Mouse (Mus musculus) G1E (cell line): Measurements from ENCODE around the gene Srl. TPM values are rescaled to one million over a fixed set of nuclear protein-coding genes. Genes with fewer than 3 reads are reported as not detected.

Experiments
- ATAC-seq: 2 replicates; pipeline ENCODE4 v1.8.0; 2016; ENCODE audit warnings: mild to moderate bottlenecking; ENCODE audit not compliant: insufficient number of reproducible peaks, poor library complexity, low FRiP score, severe bottlenecking; ENCODE audit errors: extremely low read depth
- DNase-seq: peaks from one replicate; pipeline ENCODE4 v3.0.0; 2012; ENCODE audit warnings: low spot score
- H3K27me3 ChIP-seq: 2 replicates; pipeline ENCODE4 v1.6.1; 2012; ENCODE audit warnings: mild to moderate bottlenecking, low read length, inconsistent platforms; ENCODE audit not compliant: insufficient read depth
- H3K36me3 ChIP-seq: replicated peaks from 2 replicates; pipeline ENCODE3; 2012; ENCODE audit warnings: mild to moderate bottlenecking, inconsistent platforms
- H3K4me1 ChIP-seq: 2 replicates; pipeline ENCODE4 v1.6.1; 2012; ENCODE audit warnings: low read depth, low read length, inconsistent platforms, mixed read lengths; ENCODE audit not compliant: insufficient read depth
- H3K4me3 ChIP-seq: 2 replicates; pipeline ENCODE4 v1.5.1; 2012; ENCODE audit warnings: low read depth, mild to moderate bottlenecking, inconsistent platforms, low read length, moderate library complexity, mixed read lengths
- H3K9me3 ChIP-seq: replicated peaks from 2 replicates; pipeline ENCODE4 v1.6.1; 2012; ENCODE audit warnings: inconsistent platforms
- CTCF ChIP-seq: IDR thresholded peaks from 2 replicates; pipeline ENCODE4 v1.5.1; 2012; ENCODE audit warnings: low read depth, low read length, inconsistent platforms, mixed read lengths
- GATA1 ChIP-seq: IDR thresholded peaks from 2 replicates; pipeline ENCODE4 v1.6.1; 2012; ENCODE audit warnings: borderline replicate concordance, low read length, inconsistent platforms, mixed read lengths
- GATA2 ChIP-seq: IDR thresholded peaks from 2 replicates; pipeline ENCODE4 v1.6.1; 2012; ENCODE audit warnings: low read depth, low read length, inconsistent platforms, borderline replicate concordance
- POLR2AphosphoS5 ChIP-seq: IDR thresholded peaks from 2 replicates; pipeline ENCODE4 v1.6.1; 2012; ENCODE audit warnings: low read depth, low read length, inconsistent platforms; ENCODE audit not compliant: insufficient replicate concordance
- TAL1 ChIP-seq: conservative IDR thresholded peaks from 2 replicates; pipeline ENCODE4 v1.6.1; 2012; ENCODE audit warnings: low read depth, low read length, inconsistent platforms, mixed read lengths
- polyA plus RNA-seq: library from polyadenylated mRNA; stranded (reverse); fragments of >175 nt; gene quantifications from 2 replicates; pipeline ENCODE4 v1.2.3, GENCODE M21; 2012
- total RNA-seq, 2 experiments: library from RNA; stranded (forward) in 1 of 2; stranded (reverse) in 1 of 2; fragments of 200-1000 nt in 1 of 2; fragments of >200 nt in 1 of 2; fragmentation: Nextera tagmentation in 1 of 2; gene quantifications; 2 replicates each; pipeline ENCODE4 v1.2.3; 2014 to 2017

Srl gene
- total and polyA plus RNA-seq, 3 experiments, result 3.5 to 8.6 (median 8.5) TPM

DNA sequence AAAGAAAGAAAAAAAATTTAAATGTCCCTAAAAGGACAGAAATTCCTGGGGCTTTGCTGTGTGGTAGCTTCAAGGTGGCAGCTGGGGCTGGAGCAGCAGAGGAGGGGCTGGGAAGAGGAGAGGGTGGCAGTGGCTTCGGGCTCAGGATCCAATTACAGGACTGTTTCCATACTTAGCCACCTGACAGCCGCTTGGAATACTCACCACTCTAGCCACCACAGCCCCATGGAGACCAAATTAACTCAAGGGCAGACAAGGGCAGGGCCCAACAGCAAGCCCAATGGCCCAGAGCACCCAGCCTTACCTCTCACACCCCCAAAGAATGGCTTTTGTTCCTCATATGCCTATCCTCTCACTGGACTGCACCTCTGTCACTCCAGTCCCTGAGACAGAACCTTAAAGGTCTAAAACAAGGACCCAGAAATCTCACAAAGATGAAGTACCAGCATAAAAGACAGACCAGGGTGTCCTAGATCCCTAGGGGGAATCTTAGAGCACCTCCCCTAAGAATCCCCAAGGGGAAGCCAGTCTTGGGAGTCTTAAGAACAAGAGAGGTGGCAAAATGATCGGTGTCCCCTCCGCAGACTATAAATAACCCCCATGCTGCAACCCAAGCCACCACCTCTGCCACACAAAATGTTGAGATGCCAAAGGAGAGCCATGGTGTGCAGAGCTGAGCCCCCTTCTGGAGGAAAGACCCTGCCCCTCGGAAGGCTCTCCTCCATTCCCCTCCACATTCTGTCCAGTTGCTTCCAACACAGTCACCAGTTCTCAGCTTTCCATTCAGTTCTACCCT is 19.7 kb downstream of the Srl start:
- H3K27me3 ChIP-seq, result peaks cover 13% of the 10 kb centered on the region
- DNase-seq, result no peak
- H3K36me3 ChIP-seq, result no peaks in the 10 kb centered on the region
- no peaks in the 10 kb centered on the region for H3K9me3 ChIP-seq
- TF ChIP-seq POLR2AphosphoS5, result no peak
- no peak for TF ChIP-seq GATA1
- no peak for TF ChIP-seq GATA2
- TF ChIP-seq CTCF, result no peak
- no peak for TF ChIP-seq TAL1
- H3K4me1 ChIP-seq, result no peaks in the 10 kb centered on the region
- H3K4me3 ChIP-seq, result no peak overlapping the region
- no peak for ATAC-seq

DNA sequence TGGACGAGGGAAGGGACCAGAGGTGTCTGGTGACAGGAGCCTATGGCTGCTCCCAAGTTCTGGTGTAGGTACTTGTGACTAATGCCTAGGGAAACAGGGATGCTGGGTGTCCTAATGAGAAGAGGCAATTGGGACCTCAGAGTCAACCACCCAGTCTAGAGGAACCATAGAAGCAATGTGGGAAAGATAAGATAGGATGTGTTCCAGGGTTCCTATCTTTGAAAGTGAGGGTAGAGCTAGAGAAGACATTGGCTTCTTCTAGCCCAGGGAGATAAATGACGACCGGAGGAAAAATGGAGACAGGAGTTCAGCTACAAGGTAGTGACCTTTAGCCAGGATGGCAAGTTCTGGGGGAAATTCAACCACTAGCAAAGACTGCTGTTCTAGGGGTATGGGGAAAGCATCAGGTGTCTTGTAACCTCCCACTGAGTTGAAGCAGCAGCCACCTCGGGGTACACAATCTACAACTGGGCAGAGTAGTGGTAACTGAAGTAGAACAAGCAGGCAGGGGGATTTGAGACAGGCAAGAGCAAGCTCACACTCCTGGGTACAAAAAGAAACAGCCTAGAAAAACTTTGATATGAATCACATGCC is 20.4 kb downstream of the Srl start:
- DNase-seq (no peak), ATAC-seq (no peak)
- Histone ChIP-seq H3K36me3 (no peaks in the 10 kb centered on the region), H3K9me3 (no peaks in the 10 kb centered on the region), H3K4me3 (no peak overlapping the region), H3K4me1 (no peaks in the 10 kb centered on the region), H3K27me3 (peaks cover 13% of the 10 kb centered on the region)
- no peak for TF ChIP-seq TAL1
- no peak for TF ChIP-seq POLR2AphosphoS5
- TF ChIP-seq GATA1, result no peak
- TF ChIP-seq CTCF, result no peak
- TF ChIP-seq GATA2, result no peak

DNA sequence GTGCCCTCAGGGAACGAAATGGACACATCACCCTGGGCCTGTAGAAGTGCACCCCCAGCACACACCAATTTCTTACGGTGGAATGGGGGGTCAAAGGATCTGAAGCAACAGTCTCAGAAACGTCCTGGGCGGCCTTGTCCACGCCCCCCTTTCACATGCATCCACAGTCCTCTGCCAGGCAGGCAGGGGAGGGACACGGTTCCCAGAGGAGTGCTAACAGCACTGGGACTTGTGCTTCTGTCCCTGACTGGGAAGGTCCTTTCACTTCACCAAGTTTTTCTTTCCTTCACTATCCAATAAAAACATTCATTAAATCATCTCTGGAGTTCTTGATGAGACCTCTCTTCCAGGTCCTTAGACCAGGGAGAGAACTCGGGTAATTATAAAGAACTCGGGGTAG is 20.9 kb downstream of the Srl start:
- Histone ChIP-seq H3K27me3 (peaks cover 13% of the 10 kb centered on the region), H3K4me3 (no peak overlapping the region), H3K9me3 (no peaks in the 10 kb centered on the region), H3K4me1 (no peaks in the 10 kb centered on the region), H3K36me3 (no peaks in the 10 kb centered on the region)
- no peak for DNase-seq
- ATAC-seq, result no peak
- TF ChIP-seq TAL1 (no peak), GATA1 (no peak), GATA2 (no peak), POLR2AphosphoS5 (no peak)

DNA sequence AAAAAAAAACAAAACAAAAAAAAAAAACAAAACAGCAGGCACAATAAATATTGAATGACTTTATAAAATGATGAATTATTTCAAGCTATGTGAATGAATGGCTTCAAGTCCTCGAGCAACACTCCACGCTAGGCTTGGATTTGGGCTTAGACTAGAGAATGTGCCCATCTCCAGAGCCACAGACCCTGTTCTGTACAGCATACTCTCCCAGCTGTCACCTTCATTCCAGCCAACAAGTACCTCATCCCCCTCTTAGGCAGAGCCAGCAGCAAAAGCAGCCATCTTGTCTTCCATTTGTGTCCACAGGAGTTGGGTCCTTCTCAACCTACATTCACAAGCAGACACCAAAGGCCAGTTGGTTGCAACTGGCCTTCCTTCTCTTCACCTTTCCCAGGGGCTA is 21.8 kb downstream of the Srl start:
- Histone ChIP-seq H3K27me3 (peaks cover 15% of the 10 kb centered on the region), H3K36me3 (no peaks in the 10 kb centered on the region), H3K4me3 (no peak overlapping the region), H3K4me1 (no peaks in the 10 kb centered on the region), H3K9me3 (no peaks in the 10 kb centered on the region)
- TF ChIP-seq CTCF, result no peak
- TF ChIP-seq TAL1, result no peak
- no peak for TF ChIP-seq GATA2
- no peak for TF ChIP-seq GATA1
- TF ChIP-seq POLR2AphosphoS5, result no peak
- DNase-seq (no peak), ATAC-seq (no peak)

DNA sequence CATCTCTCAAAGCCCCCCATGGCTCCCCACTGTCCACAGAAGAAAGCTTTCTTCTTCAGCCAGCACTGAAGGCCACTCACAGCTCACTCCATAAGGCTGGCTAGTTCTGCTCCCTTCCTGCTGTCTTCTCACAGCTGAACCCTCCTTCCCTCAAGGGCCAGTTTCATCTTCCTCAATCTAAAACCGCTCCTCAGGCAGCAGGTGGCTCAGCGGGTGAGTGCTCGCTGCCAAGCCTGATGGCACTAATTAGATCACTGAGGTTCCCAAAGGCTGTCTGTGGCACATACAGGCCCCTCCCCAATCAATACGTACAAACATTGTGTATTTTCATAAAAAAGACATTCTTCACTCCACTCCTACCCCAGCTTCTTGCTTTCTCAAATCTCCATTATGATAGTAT is 22.5 kb downstream of the Srl start:
- DNase-seq, result no peak
- Histone ChIP-seq H3K4me1 (no peaks in the 10 kb centered on the region), H3K9me3 (no peaks in the 10 kb centered on the region), H3K27me3 (peaks cover 15% of the 10 kb centered on the region), H3K4me3 (no peak overlapping the region), H3K36me3 (no peaks in the 10 kb centered on the region)
- TF ChIP-seq GATA1 (no peak), POLR2AphosphoS5 (no peak), CTCF (no peak), TAL1 (no peak), GATA2 (no peak)
- no peak for ATAC-seq

DNA sequence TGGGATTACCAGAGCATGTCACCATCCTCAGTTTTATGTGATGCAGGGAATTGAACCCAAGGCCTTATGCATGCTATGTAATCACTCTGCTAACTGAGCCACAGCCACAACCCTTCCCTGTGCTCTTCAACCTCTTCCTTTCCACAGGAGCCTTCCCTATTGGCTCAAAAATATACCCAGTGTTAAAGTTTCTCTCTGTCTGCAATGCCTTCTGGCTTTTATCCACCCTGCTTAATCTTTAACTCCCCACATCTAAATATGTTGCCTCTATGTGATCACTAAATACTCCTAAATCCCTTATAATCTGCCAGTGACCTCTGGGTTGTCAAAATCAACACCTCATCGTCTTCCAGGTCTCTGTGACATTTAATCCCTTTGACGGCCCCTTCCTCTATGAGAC is 23.7 kb downstream of the Srl start:
- DNase-seq (no peak), ATAC-seq (no peak)
- H3K27me3 ChIP-seq, result peaks cover 19% of the 10 kb centered on the region
- H3K4me3 ChIP-seq, result no peak overlapping the region
- no peak for TF ChIP-seq POLR2AphosphoS5
- TF ChIP-seq TAL1, result no peak
- no peak for TF ChIP-seq CTCF
- no peak for TF ChIP-seq GATA1
- no peaks in the 10 kb centered on the region for H3K36me3 ChIP-seq
- H3K4me1 ChIP-seq, result no peaks in the 10 kb centered on the region
- no peaks in the 10 kb centered on the region for H3K9me3 ChIP-seq
